Mouse (Mus musculus): Measurements from ENCODE around the gene Pip5k1b. TPM values are rescaled to one million over a fixed set of nuclear protein-coding genes. Genes with fewer than 3 reads are reported as not detected.

The Pip5k1b gene
- polyA plus RNA-seq, 1 experiment: 23.3 TPM

- no peaks in the 10 kb centered on the region for H3K27me3 ChIP-seq (ENCODE audit: control insufficient read depth, insufficient read depth, low read length)
- 0 out of 2 replicates have a peak, but pooled peaks cover 3% of the 10 kb centered on the region for H3K36me3 ChIP-seq (ENCODE audit: control insufficient read depth, insufficient read depth, low read length)
- peak overlapping the region; percentile 70 for H3K27ac ChIP-seq (ENCODE audit: insufficient read depth, low read depth, low read length)
- TF ChIP-seq CTCF (IDR thresholded peaks at IDR 0.05; ENCODE audit: extremely low read depth, insufficient read length, insufficient replicate concordance, low read depth, low read length) (no peak), POLR2A (IDR thresholded peaks at IDR 0.05; ENCODE audit: low read depth, low read length) (no peak)
- H3K4me1 ChIP-seq (ENCODE audit: control insufficient read depth, insufficient read depth, insufficient read length, low read length): peaks cover 7% of the 10 kb centered on the region; the same call in 1 of the 2 replicates
- 25% methylated on average over 15 of the region's 15 CpGs for WGBS
- H3K4me3 ChIP-seq (ENCODE audit: low read depth, low read length): no peak overlapping the region
Measured at GRCm38 (mm10) chr19:24317038-24317591, 238.6 kb downstream of the Pip5k1b start.

- Histone ChIP-seq H3K36me3 (ENCODE audit: control insufficient read depth, insufficient read depth, low read length) (peaks cover 6% of the 10 kb centered on the region; the same call in 1 of the 2 replicates), H3K4me3 (ENCODE audit: low read depth, low read length) (no peak overlapping the region), H3K4me1 (ENCODE audit: control insufficient read depth, insufficient read depth, insufficient read length, low read length) (peaks cover 7% of the 10 kb centered on the region; the same call in 1 of the 2 replicates), H3K27me3 (ENCODE audit: control insufficient read depth, insufficient read depth, low read length) (no peaks in the 10 kb centered on the region), H3K27ac (ENCODE audit: insufficient read depth, low read depth, low read length) (no peak overlapping the region)
- TF ChIP-seq POLR2A (IDR thresholded peaks at IDR 0.05; ENCODE audit: low read depth, low read length) (no peak), CTCF (IDR thresholded peaks at IDR 0.05; ENCODE audit: extremely low read depth, insufficient read length, insufficient replicate concordance, low read depth, low read length) (no peak)
- WGBS: 87% methylated on average over 9 of the region's 9 CpGs
Measured at GRCm38 (mm10) chr19:24316060-24316725, 239.5 kb downstream of the Pip5k1b start.

GRCm38 (mm10) chr19:24315234-24315633, 240.4 kb downstream of the Pip5k1b start:
- Histone ChIP-seq H3K27me3 (ENCODE audit: control insufficient read depth, insufficient read depth, low read length) (no peaks in the 10 kb centered on the region), H3K36me3 (ENCODE audit: control insufficient read depth, insufficient read depth, low read length) (peaks cover 3% of the 10 kb centered on the region; the same call in 1 of the 2 replicates), H3K27ac (ENCODE audit: insufficient read depth, low read depth, low read length) (no peak overlapping the region), H3K4me3 (ENCODE audit: low read depth, low read length) (no peak overlapping the region), H3K4me1 (ENCODE audit: control insufficient read depth, insufficient read depth, insufficient read length, low read length) (peaks cover 7% of the 10 kb centered on the region; the same call in 1 of the 2 replicates)
- TF ChIP-seq CTCF (IDR thresholded peaks at IDR 0.05; ENCODE audit: extremely low read depth, insufficient read length, insufficient replicate concordance, low read depth, low read length) (no peak), POLR2A (IDR thresholded peaks at IDR 0.05; ENCODE audit: low read depth, low read length) (no peak)
- WGBS: 95% methylated on average over 4 of the region's 4 CpGs

- H3K4me3 ChIP-seq (ENCODE audit: low read depth, low read length): no peak overlapping the region
- H3K4me1 ChIP-seq (ENCODE audit: control insufficient read depth, insufficient read depth, insufficient read length, low read length): peaks cover 7% of the 10 kb centered on the region; the same call in 1 of the 2 replicates
- peaks cover 3% of the 10 kb centered on the region; the same call in 1 of the 2 replicates for H3K36me3 ChIP-seq (ENCODE audit: control insufficient read depth, insufficient read depth, low read length)
- H3K27ac ChIP-seq (ENCODE audit: insufficient read depth, low read depth, low read length): no peak overlapping the region
- 96% methylated on average over 11 of the region's 11 CpGs for WGBS
- TF ChIP-seq POLR2A (IDR thresholded peaks at IDR 0.05; ENCODE audit: low read depth, low read length) (no peak), CTCF (IDR thresholded peaks at IDR 0.05; ENCODE audit: extremely low read depth, insufficient read length, insufficient replicate concordance, low read depth, low read length) (no peak)
- H3K27me3 ChIP-seq (ENCODE audit: control insufficient read depth, insufficient read depth, low read length): no peaks in the 10 kb centered on the region
Measured at GRCm38 (mm10) chr19:24314676-24315075, 241.0 kb downstream of the Pip5k1b start.

GRCm38 (mm10) chr19:24312556-24313342, 242.9 kb downstream of the Pip5k1b start:
- no peak overlapping the region for H3K4me3 ChIP-seq (ENCODE audit: low read depth, low read length)
- H3K36me3 ChIP-seq (ENCODE audit: control insufficient read depth, insufficient read depth, low read length): peaks cover 3% of the 10 kb centered on the region; the same call in 1 of the 2 replicates
- no peaks in the 10 kb centered on the region for H3K27me3 ChIP-seq (ENCODE audit: control insufficient read depth, insufficient read depth, low read length)
- WGBS: 89% methylated on average over 12 of the region's 12 CpGs
- H3K4me1 ChIP-seq (ENCODE audit: control insufficient read depth, insufficient read depth, insufficient read length, low read length): peaks cover 7% of the 10 kb centered on the region; the same call in 1 of the 2 replicates
- no peak overlapping the region for H3K27ac ChIP-seq (ENCODE audit: insufficient read depth, low read depth, low read length)
- TF ChIP-seq POLR2A (IDR thresholded peaks at IDR 0.05; ENCODE audit: low read depth, low read length) (no peak), CTCF (IDR thresholded peaks at IDR 0.05; ENCODE audit: extremely low read depth, insufficient read length, insufficient replicate concordance, low read depth, low read length) (no peak)

- WGBS: 80% methylated on average over 5 of the region's 5 CpGs
- TF ChIP-seq POLR2A (IDR thresholded peaks at IDR 0.05; ENCODE audit: low read depth, low read length) (no peak), CTCF (IDR thresholded peaks at IDR 0.05; ENCODE audit: extremely low read depth, insufficient read length, insufficient replicate concordance, low read depth, low read length) (no peak)
- H3K4me3 ChIP-seq (ENCODE audit: low read depth, low read length): no peak overlapping the region
- H3K27ac ChIP-seq (ENCODE audit: insufficient read depth, low read depth, low read length): no peak overlapping the region
- peaks cover 3% of the 10 kb centered on the region; the same call in 1 of the 2 replicates for H3K36me3 ChIP-seq (ENCODE audit: control insufficient read depth, insufficient read depth, low read length)
- peaks cover 3% of the 10 kb centered on the region; the same call in 1 of the 2 replicates for H3K4me1 ChIP-seq (ENCODE audit: control insufficient read depth, insufficient read depth, insufficient read length, low read length)
- H3K27me3 ChIP-seq (ENCODE audit: control insufficient read depth, insufficient read depth, low read length): no peaks in the 10 kb centered on the region
Measured at GRCm38 (mm10) chr19:24312046-24312445, 243.6 kb downstream of the Pip5k1b start.

Measured in small intestine, adult 2 months (tissue).